Mouse (Mus musculus) lung, embryonic 16.5 days (tissue): ENCODE measurements at regions not wholly inside any gene's neighbourhood (a gene's known extent, or its start where the extent isn't known, plus 50 kb on each side); places are given as distances from the start of the nearest gene placed in this dataset.

ENCODE experiments used
- ATAC-seq: fragments of 200-750 bp; cut with Nextera tagmentation; 2 replicates; pipeline ENCODE4 v1.8.0; 2017; ENCODE audit warnings: low read depth, mild to moderate bottlenecking, moderate library complexity
- H3K27ac ChIP-seq: fragments of 300-500 bp; sonication (generic); 2 replicates; pipeline ENCODE4 v1.5.1; 2014; ENCODE audit warnings: mild to moderate bottlenecking, control low read depth, low read length
- H3K27me3 ChIP-seq: fragments of 300-500 bp; sonication (generic); 2 replicates; pipeline ENCODE4 v1.6.1; 2014; ENCODE audit warnings: low read depth, low read length, mixed read lengths; ENCODE audit not compliant: control insufficient read depth, insufficient read depth
- H3K36me3 ChIP-seq: fragments of 300-500 bp; sonication (generic); 2 replicates; pipeline ENCODE4 v1.6.1; 2014; ENCODE audit warnings: low read length; ENCODE audit not compliant: control insufficient read depth, insufficient read depth
- H3K4me1 ChIP-seq: fragments of 300-500 bp; sonication (generic); replicated peaks from 2 replicates; pipeline ENCODE4 v1.6.1; 2014; ENCODE audit warnings: low read length, mixed read lengths; ENCODE audit not compliant: control insufficient read depth, insufficient read depth
- H3K4me2 ChIP-seq: fragments of 300-500 bp; sonication (generic); 2 replicates; pipeline ENCODE4 v1.6.1; 2014; ENCODE audit warnings: low read depth, low read length, control low read depth
- H3K4me3 ChIP-seq: fragments of 300-500 bp; sonication (generic); 2 replicates; pipeline ENCODE4 v1.5.1; 2014; ENCODE audit warnings: mild to moderate bottlenecking, low read length, control low read depth
- H3K9ac ChIP-seq: fragments of 300-500 bp; sonication (generic); 2 replicates; pipeline ENCODE4 v1.6.1; 2014; ENCODE audit warnings: low read length, control low read depth
- H3K9me3 ChIP-seq: fragments of 300-500 bp; sonication (generic); 2 replicates; pipeline ENCODE4 v1.6.1; 2016; ENCODE audit warnings: low read length; ENCODE audit not compliant: control insufficient read depth
- WGBS: fragments of 180-500 bp; shearing (Covaris S2); extraction: QIAGEN DNeasy Blood & Tissue Kit; methylation state at CpG from one replicate; pipeline ENCODE4 v1.1.7; 2014; 5-methylcytosine and 5-hydroxymethylcytosine counted together

DNA sequence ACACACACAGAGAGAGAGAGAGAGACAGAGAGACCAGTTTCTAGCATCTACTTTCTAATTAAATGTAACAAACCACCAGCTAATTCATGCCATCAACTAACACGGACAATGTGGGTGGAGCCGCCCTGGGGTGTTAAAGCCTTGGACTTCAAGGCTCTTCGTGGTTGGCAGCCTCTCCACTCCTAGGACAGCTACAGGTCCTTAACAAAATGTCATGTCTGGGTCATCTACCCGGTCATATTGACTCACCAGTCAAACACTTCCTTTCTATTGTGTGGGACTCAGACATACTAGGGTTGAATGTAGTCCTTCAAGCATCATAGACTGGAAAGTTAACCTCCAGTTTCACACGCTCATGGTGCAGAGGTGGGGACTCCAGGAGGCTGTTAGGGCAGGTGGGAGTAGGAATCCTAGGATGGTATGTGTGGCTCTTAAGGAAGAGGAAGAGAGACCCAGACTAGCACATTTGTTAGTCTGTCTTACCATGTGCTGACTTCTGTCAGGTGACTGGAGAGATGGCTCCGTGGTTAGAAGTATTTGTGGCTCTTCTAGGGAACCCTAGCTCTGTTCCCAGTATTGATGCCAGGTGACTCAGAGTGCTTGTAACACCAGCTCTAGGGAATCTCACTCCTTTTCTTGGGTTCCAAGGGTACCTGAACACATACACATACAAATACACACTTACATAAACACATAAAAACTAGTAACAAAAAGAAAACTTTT is 155.7 kb upstream of the Rreb1 start:
- Histone ChIP-seq H3K36me3 (no peaks in the 10 kb centered on the region), H3K4me1 (peaks cover 14% of the 10 kb centered on the region), H3K27me3 (no peaks in the 10 kb centered on the region), H3K27ac (no peak overlapping the region), H3K9ac (no peak overlapping the region), H3K4me3 (no peak overlapping the region), H3K4me2 (no peak overlapping the region), H3K9me3 (no peaks in the 10 kb centered on the region)
- WGBS, result 42% methylated on average over 6 of the region's 6 CpGs
- ATAC-seq, result no peak

GRCm38 (mm10) chr13:37624741-37625140 is 153.5 kb upstream of the Rreb1 start:
- peaks cover 12% of the 10 kb centered on the region for H3K4me1 ChIP-seq
- H3K27ac ChIP-seq, result no peak overlapping the region
- no peaks in the 10 kb centered on the region for H3K36me3 ChIP-seq
- H3K27me3 ChIP-seq, result no peaks in the 10 kb centered on the region
- H3K9ac ChIP-seq, result no peak overlapping the region
- no peaks in the 10 kb centered on the region for H3K9me3 ChIP-seq
- no peak overlapping the region for H3K4me3 ChIP-seq
- 61% methylated on average over 1 of the region's 1 CpGs for WGBS
- H3K4me2 ChIP-seq, result no peak overlapping the region
- no peak for ATAC-seq

- no peak overlapping the region for H3K9ac ChIP-seq
- no peaks in the 10 kb centered on the region for H3K27me3 ChIP-seq
- no peak overlapping the region for H3K4me3 ChIP-seq
- H3K36me3 ChIP-seq, result no peaks in the 10 kb centered on the region
- 84% methylated on average over 13 of the region's 13 CpGs for WGBS
- H3K27ac ChIP-seq, result no peak overlapping the region
- ATAC-seq, result no peak
- H3K4me2 ChIP-seq, result no peak overlapping the region
- H3K4me1 ChIP-seq, result peaks cover 5% of the 10 kb centered on the region; the same call in 1 of the 2 replicates
- no peaks in the 10 kb centered on the region for H3K9me3 ChIP-seq
Measured at GRCm38 (mm10) chr13:37625532-37626235, 152.5 kb upstream of the Rreb1 start.

DNA sequence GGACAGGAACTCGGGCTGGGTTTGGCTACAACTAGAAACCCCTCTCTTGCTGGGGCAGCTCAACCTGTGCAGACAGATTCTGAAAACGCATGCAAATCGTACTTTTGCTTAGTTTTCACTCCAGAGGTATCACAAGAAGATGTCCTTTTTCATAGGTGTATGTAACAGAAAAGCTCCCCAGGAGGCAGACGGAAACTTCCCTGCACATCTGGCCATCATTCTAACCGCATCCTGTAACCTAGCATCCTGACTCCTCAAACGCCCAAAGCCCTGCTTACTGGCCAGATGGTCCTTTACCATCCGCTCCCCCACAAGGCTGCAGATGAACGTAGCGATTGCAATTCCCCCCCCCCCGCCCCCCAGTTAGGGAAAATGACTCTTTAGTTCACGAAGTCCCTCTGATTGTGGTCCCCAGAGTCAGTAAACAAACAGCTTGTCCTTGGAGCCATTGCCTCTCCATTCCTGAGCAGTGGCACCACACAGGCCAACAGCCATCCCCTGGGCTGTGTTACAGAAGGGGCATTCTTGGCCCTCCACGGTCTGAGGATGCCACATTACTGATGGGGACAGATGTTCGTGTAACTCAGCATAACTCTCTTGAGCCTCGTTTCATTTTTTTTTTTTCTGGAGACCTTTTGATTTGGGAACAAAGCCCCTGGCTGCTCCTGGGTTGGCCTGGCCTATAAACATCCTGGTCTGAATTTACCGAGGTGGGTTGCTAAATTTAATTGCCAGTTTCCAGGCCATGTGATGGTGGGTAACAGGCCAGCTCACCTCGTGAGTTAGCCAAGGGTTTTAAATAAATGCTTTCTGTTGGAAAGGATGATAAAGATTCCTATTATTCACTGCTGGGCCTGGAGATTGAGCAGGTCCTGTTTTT is 149.6 kb upstream of the Rreb1 start:
- no peak overlapping the region for H3K4me2 ChIP-seq
- H3K27me3 ChIP-seq, result no peaks in the 10 kb centered on the region
- no peaks in the 10 kb centered on the region for H3K9me3 ChIP-seq
- no peak overlapping the region for H3K9ac ChIP-seq
- 0 out of 2 replicates have a peak overlapping the region, but pooled peaks have one; percentile 18 for H3K27ac ChIP-seq
- no peaks in the 10 kb centered on the region for H3K36me3 ChIP-seq
- H3K4me1 ChIP-seq, result no peaks in the 10 kb centered on the region
- ATAC-seq, result no peak
- 63% methylated on average over 16 of the region's 16 CpGs for WGBS
- H3K4me3 ChIP-seq, result no peak overlapping the region

- Histone ChIP-seq H3K4me2 (no peak overlapping the region), H3K4me3 (no peak overlapping the region), H3K27ac (0 out of 2 replicates have a peak overlapping the region, but pooled peaks have one; percentile 18), H3K9me3 (no peaks in the 10 kb centered on the region), H3K27me3 (no peaks in the 10 kb centered on the region), H3K4me1 (no peaks in the 10 kb centered on the region), H3K9ac (no peak overlapping the region), H3K36me3 (no peaks in the 10 kb centered on the region)
- WGBS, result 63% methylated on average over 6 of the region's 6 CpGs
- ATAC-seq, result peak; percentile 26; the same call in 1 of the 2 replicates
Measured at GRCm38 (mm10) chr13:37629271-37629899, 148.8 kb upstream of the Rreb1 start.

- no peak for ATAC-seq
- Histone ChIP-seq H3K36me3 (no peaks in the 10 kb centered on the region), H3K9ac (no peak overlapping the region), H3K9me3 (no peaks in the 10 kb centered on the region), H3K4me3 (no peak overlapping the region), H3K4me2 (no peak overlapping the region), H3K4me1 (no peaks in the 10 kb centered on the region), H3K27ac (no peak overlapping the region), H3K27me3 (no peaks in the 10 kb centered on the region)
- WGBS, result 79% methylated on average over 5 of the region's 5 CpGs
Measured at GRCm38 (mm10) chr13:37632835-37633440, 145.3 kb upstream of the Rreb1 start.

GRCm38 (mm10) chr13:37636363-37636762 is 141.8 kb upstream of the Rreb1 start:
- no peak overlapping the region for H3K9ac ChIP-seq
- H3K27me3 ChIP-seq, result no peaks in the 10 kb centered on the region
- no peak for ATAC-seq
- H3K4me2 ChIP-seq, result no peak overlapping the region
- no peaks in the 10 kb centered on the region for H3K9me3 ChIP-seq
- no peak overlapping the region for H3K4me3 ChIP-seq
- no peaks in the 10 kb centered on the region for H3K36me3 ChIP-seq
- peaks cover 3% of the 10 kb centered on the region; the same call in 1 of the 2 replicates for H3K4me1 ChIP-seq
- H3K27ac ChIP-seq, result no peak overlapping the region
- whole genome bisulfite sequencing, result 64% methylated on average over 4 of the region's 4 CpGs

DNA sequence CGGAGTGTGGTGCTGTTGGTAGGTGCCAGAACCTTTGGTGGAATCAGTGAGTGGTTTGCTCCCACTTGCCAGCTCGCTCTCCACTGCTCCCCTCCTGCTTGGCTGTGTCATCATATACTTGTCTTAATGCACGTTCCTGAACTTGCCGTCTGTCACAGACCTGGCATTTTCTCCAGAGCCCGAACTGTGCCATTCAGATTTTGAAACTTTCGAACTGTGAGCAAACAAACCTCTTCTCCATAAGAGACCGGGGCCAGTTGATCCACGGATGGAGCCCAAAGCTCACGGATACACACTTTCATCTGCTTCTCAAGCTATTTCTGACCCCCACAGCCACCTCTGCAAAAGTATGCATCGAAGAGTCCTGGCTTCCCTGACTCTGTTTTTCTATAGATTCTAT is 141.0 kb upstream of the Rreb1 start:
- Histone ChIP-seq H3K36me3 (no peaks in the 10 kb centered on the region), H3K4me3 (no peak overlapping the region), H3K27me3 (no peaks in the 10 kb centered on the region), H3K4me2 (no peak overlapping the region), H3K4me1 (peaks cover 3% of the 10 kb centered on the region; the same call in 1 of the 2 replicates), H3K9ac (no peak overlapping the region), H3K27ac (no peak overlapping the region), H3K9me3 (no peaks in the 10 kb centered on the region)
- ATAC-seq, result no peak
- 61% methylated on average over 10 of the region's 10 CpGs for WGBS
